Mouse (Mus musculus) stomach, embryonic 15.5 days (tissue): ENCODE measurements around the gene Agbl5. TPM values are rescaled to one million over a fixed set of nuclear protein-coding genes. Genes with fewer than 3 reads are reported as not detected.

ENCODE experiments used
- ATAC-seq: fragments of 200-750 bp; cut with Nextera tagmentation; 2 replicates; pipeline ENCODE4 v1.8.0; 2017; ENCODE audit warnings: low read depth, moderate number of reproducible peaks, moderate TSS enrichment; ENCODE audit not compliant: insufficient read depth, low FRiP score
- H3K27ac ChIP-seq: fragments of 300-500 bp; sonication (generic); 2 replicates; pipeline ENCODE4 v1.5.1; 2015; ENCODE audit warnings: mild to moderate bottlenecking, inconsistent platforms
- H3K27me3 ChIP-seq: fragments of 300-500 bp; sonication (generic); replicated peaks from 2 replicates; pipeline ENCODE4 v1.6.1; 2015; ENCODE audit warnings: inconsistent platforms
- H3K36me3 ChIP-seq: fragments of 300-500 bp; sonication (generic); 2 replicates; pipeline ENCODE4 v1.6.1; 2015; ENCODE audit warnings: inconsistent platforms
- H3K4me1 ChIP-seq: fragments of 300-500 bp; sonication (generic); 2 replicates; pipeline ENCODE4 v1.6.1; 2015; ENCODE audit warnings: inconsistent platforms
- H3K4me2 ChIP-seq: fragments of 300-500 bp; sonication (generic); 2 replicates; pipeline ENCODE4 v1.6.1; 2015; ENCODE audit warnings: mild to moderate bottlenecking, inconsistent platforms
- H3K4me3 ChIP-seq: fragments of 300-500 bp; sonication (generic); replicated peaks from 2 replicates; pipeline ENCODE4 v1.5.1; 2015; ENCODE audit warnings: inconsistent platforms
- H3K9ac ChIP-seq: fragments of 300-500 bp; sonication (generic); 2 replicates; pipeline ENCODE4 v1.6.1; 2015; ENCODE audit warnings: inconsistent platforms
- H3K9me3 ChIP-seq: fragments of 300-500 bp; sonication (generic); 2 replicates; pipeline ENCODE4 v1.6.1; 2016; ENCODE audit warnings: inconsistent platforms
- WGBS: fragments of 180-500 bp; shearing (Covaris S2); methylation state at CpG from one replicate; pipeline ENCODE4 v1.1.7; 2015; 5-methylcytosine and 5-hydroxymethylcytosine counted together
- polyA plus RNA-seq: library from polyadenylated mRNA; unstranded; fragments of >200 nt; fragmentation: Nextera tagmentation; extraction: Ambion mirVana; gene quantifications from 2 replicates; pipeline ENCODE4 v1.2.1, GENCODE M21; 2015

Agbl5 gene
- polyA plus RNA-seq, 1 experiment from 2014 or later: 15.9 TPM

GRCm38 (mm10) chr5:30944344-30944743 lies 55.9 kb downstream of the Agbl5 start:
- H3K9me3 ChIP-seq: no peaks in the 10 kb centered on the region
- 85% methylated on average over 6 of the region's 6 CpGs for WGBS
- H3K4me3 ChIP-seq: no peak overlapping the region
- no peak overlapping the region for H3K4me2 ChIP-seq
- no peak overlapping the region for H3K9ac ChIP-seq
- H3K4me1 ChIP-seq: peaks cover 5% of the 10 kb centered on the region
- ATAC-seq: no peak
- H3K27ac ChIP-seq: no peak overlapping the region
- H3K36me3 ChIP-seq: no peaks in the 10 kb centered on the region
- H3K27me3 ChIP-seq: 0 out of 2 replicates have a peak, but pooled peaks cover 5% of the 10 kb centered on the region

GRCm38 (mm10) chr5:30944956-30945781 lies 56.7 kb downstream of the Agbl5 start, which contains the start of gene Cgref1:
Gene Cgref1, minus strand, starts transcription at chr5:30945591.
- Histone ChIP-seq H3K4me3 (peak within 1 kb of the TSS; percentile 43), H3K9me3 (no peaks in the 10 kb centered on the region), H3K4me1 (peaks cover 9% of the 10 kb centered on the region), H3K27me3 (0 out of 2 replicates have a peak, but pooled peaks cover 5% of the 10 kb centered on the region), H3K4me2 (peak within 1 kb of the TSS; percentile 89), H3K36me3 (no peaks in the 10 kb centered on the region), H3K27ac (no peak within 1 kb of the TSS), H3K9ac (peak within 1 kb of the TSS; percentile 25; the same call in 1 of the 2 replicates)
- 7% methylated on average over 43 of the region's 44 CpGs for WGBS
- ATAC-seq: peak; percentile 62

GRCm38 (mm10) chr5:30948620-30949019 lies 60.1 kb downstream of the Agbl5 start:
- 0 out of 2 replicates have a peak, but pooled peaks cover 5% of the 10 kb centered on the region for H3K27me3 ChIP-seq
- H3K9ac ChIP-seq: no peak overlapping the region
- peaks cover 13% of the 10 kb centered on the region for H3K4me1 ChIP-seq
- 78% methylated on average over 5 of the region's 5 CpGs for WGBS
- H3K4me2 ChIP-seq: no peak overlapping the region
- no peak overlapping the region for H3K4me3 ChIP-seq
- peaks cover 16% of the 10 kb centered on the region for H3K36me3 ChIP-seq
- H3K27ac ChIP-seq: no peak overlapping the region
- ATAC-seq: no peak
- no peaks in the 10 kb centered on the region for H3K9me3 ChIP-seq

GRCm38 (mm10) chr5:30949654-30950326 lies 61.3 kb downstream of the Agbl5 start:
- peak; percentile 83 for ATAC-seq
- Histone ChIP-seq H3K27ac (peak overlapping the region; percentile 67), H3K27me3 (0 out of 2 replicates have a peak, but pooled peaks cover 5% of the 10 kb centered on the region), H3K4me2 (peak overlapping the region; percentile 93), H3K9me3 (no peaks in the 10 kb centered on the region), H3K36me3 (peaks cover 27% of the 10 kb centered on the region), H3K4me1 (peaks cover 13% of the 10 kb centered on the region), H3K9ac (peak overlapping the region; percentile 39), H3K4me3 (peak overlapping the region; percentile 65)
- under 1% methylated on average over 31 of the region's 31 CpGs for WGBS

- Histone ChIP-seq H3K9ac (peak overlapping the region; percentile 39), H3K27ac (peak overlapping the region; percentile 67; the same call in 1 of the 2 replicates), H3K4me1 (peaks cover 13% of the 10 kb centered on the region), H3K4me3 (peak overlapping the region; percentile 65), H3K27me3 (no peaks in the 10 kb centered on the region), H3K4me2 (peak overlapping the region; percentile 93), H3K9me3 (no peaks in the 10 kb centered on the region), H3K36me3 (peaks cover 34% of the 10 kb centered on the region)
- WGBS: 48% methylated on average over 4 of the region's 4 CpGs
- no peak for ATAC-seq
These were observed 62.0 kb downstream of the Agbl5 start for GRCm38 (mm10) chr5:30950451-30950850.

GRCm38 (mm10) chr5:30950922-30951321 lies 62.4 kb downstream of the Agbl5 start:
- 0 out of 2 replicates have a peak overlapping the region, but pooled peaks have one; percentile 14 for H3K4me2 ChIP-seq

GRCm38 (mm10) chr5:30951706-30952105 lies 63.2 kb downstream of the Agbl5 start:
- Histone ChIP-seq H3K4me1 (peaks cover 13% of the 10 kb centered on the region), H3K9ac (no peak overlapping the region), H3K9me3 (no peaks in the 10 kb centered on the region), H3K4me3 (no peak overlapping the region), H3K4me2 (no peak overlapping the region), H3K36me3 (peaks cover 41% of the 10 kb centered on the region), H3K27me3 (no peaks in the 10 kb centered on the region), H3K27ac (no peak overlapping the region)
- 84% methylated on average over 6 of the region's 6 CpGs for WGBS
- no peak for ATAC-seq

More at GRCm38 (mm10) chr5:30950922-30951321, 62.4 kb downstream of the Agbl5 start:
- Histone ChIP-seq H3K9ac (no peak overlapping the region), H3K27me3 (no peaks in the 10 kb centered on the region), H3K9me3 (no peaks in the 10 kb centered on the region), H3K4me1 (peaks cover 13% of the 10 kb centered on the region), H3K27ac (no peak overlapping the region), H3K36me3 (peaks cover 39% of the 10 kb centered on the region), H3K4me3 (no peak overlapping the region)
- 92% methylated on average over 2 of the region's 2 CpGs for WGBS
- no peak for ATAC-seq

GRCm38 (mm10) chr5:30952551-30952950 lies 64.1 kb downstream of the Agbl5 start:
- H3K36me3 ChIP-seq: peaks cover 41% of the 10 kb centered on the region
- H3K9me3 ChIP-seq: no peaks in the 10 kb centered on the region
- ATAC-seq: no peak
- peaks cover 15% of the 10 kb centered on the region for H3K4me1 ChIP-seq
- no peaks in the 10 kb centered on the region for H3K27me3 ChIP-seq
- H3K9ac ChIP-seq: no peak overlapping the region
- H3K4me2 ChIP-seq: no peak overlapping the region
- 80% methylated on average over 5 of the region's 5 CpGs for WGBS
- H3K27ac ChIP-seq: no peak overlapping the region
- no peak overlapping the region for H3K4me3 ChIP-seq

- H3K4me2 ChIP-seq: no peak overlapping the region
- H3K4me3 ChIP-seq: no peak overlapping the region
- H3K27me3 ChIP-seq: no peaks in the 10 kb centered on the region
- peaks cover 49% of the 10 kb centered on the region for H3K36me3 ChIP-seq
- H3K9me3 ChIP-seq: no peaks in the 10 kb centered on the region
- no peak overlapping the region for H3K9ac ChIP-seq
- 96% methylated on average over 6 of the region's 6 CpGs for WGBS
- H3K27ac ChIP-seq: no peak overlapping the region
- peaks cover 22% of the 10 kb centered on the region for H3K4me1 ChIP-seq
- no peak for ATAC-seq
These were observed 65.6 kb downstream of the Agbl5 start for GRCm38 (mm10) chr5:30954065-30954464.

GRCm38 (mm10) chr5:30954556-30954955 lies 66.1 kb downstream of the Agbl5 start:
- Histone ChIP-seq H3K4me3 (no peak overlapping the region), H3K4me2 (no peak overlapping the region), H3K36me3 (peaks cover 49% of the 10 kb centered on the region), H3K27ac (no peak overlapping the region), H3K9ac (no peak overlapping the region), H3K4me1 (peaks cover 20% of the 10 kb centered on the region), H3K9me3 (no peaks in the 10 kb centered on the region), H3K27me3 (no peaks in the 10 kb centered on the region)
- WGBS: 94% methylated on average over 9 of the region's 9 CpGs
- ATAC-seq: no peak

- H3K36me3 ChIP-seq: peaks cover 49% of the 10 kb centered on the region
- no peaks in the 10 kb centered on the region for H3K27me3 ChIP-seq
- H3K4me2 ChIP-seq: no peak overlapping the region
- H3K4me1 ChIP-seq: peaks cover 14% of the 10 kb centered on the region
- H3K4me3 ChIP-seq: no peak overlapping the region
- WGBS: 92% methylated on average over 6 of the region's 6 CpGs
- no peak overlapping the region for H3K27ac ChIP-seq
- H3K9ac ChIP-seq: no peak overlapping the region
- no peaks in the 10 kb centered on the region for H3K9me3 ChIP-seq
- ATAC-seq: no peak
These were observed 67.3 kb downstream of the Agbl5 start for GRCm38 (mm10) chr5:30955751-30956150.
